Mouse (Mus musculus): ENCODE data around the gene Stk10. TPM values are rescaled to one million over a fixed set of nuclear protein-coding genes. Genes with fewer than 3 reads are reported as not detected.

Stk10 gene
- polyA plus RNA-seq, 2 experiments = 1.9 to 4.9 TPM

- WGBS (ENCODE audit: insufficient replicate concordance) = 48% methylated on average over 5 of the region's 5 CpGs
- TF ChIP-seq EP300 (IDR thresholded peaks at IDR 0.05; ENCODE audit: low read depth) (no peak), CTCF (IDR thresholded peaks at IDR 0.05; ENCODE audit: low read depth) (no peak)
These were observed 49.7 kb downstream of the Stk10 start for GRCm38 (mm10) chr11:32582813-32583212.

GRCm38 (mm10) chr11:32585996-32586395 lies 52.9 kb downstream of the Stk10 start:
- Histone ChIP-seq H3K27ac (no peak overlapping the region), H3K27me3 (ENCODE audit: control insufficient read depth, insufficient read depth, low read length) (no peaks in the 10 kb centered on the region), H3K36me3 (replicated peaks; ENCODE audit: control insufficient read depth, insufficient read depth, low read depth) (no peaks in the 10 kb centered on the region), H3K4me3 (ENCODE audit: insufficient read depth in 1 of 2, low read depth in 2 of 2, low read length in 2 of 2) (no peak overlapping the region), H3K9ac (replicated peaks) (no peak overlapping the region), H3K9me3 (ENCODE audit: control insufficient read depth, low read length) (no peaks in the 10 kb centered on the region), H3K4me1 (replicated peaks; ENCODE audit: control insufficient read depth in 2 of 2, insufficient read depth in 2 of 2, low read length in 1 of 2) (no peaks in the 10 kb centered on the region), H3K4me2 (ENCODE audit: low read depth) (no peak overlapping the region)
- no peak for ATAC-seq (ENCODE audit: insufficient read depth)
- no peak for DNase-seq (ENCODE audit: low read depth in 3 of 3, low spot score in 3 of 3)
- no peak for TF ChIP-seq EP300 (IDR thresholded peaks at IDR 0.05; ENCODE audit: low read depth)
- no peak for TF ChIP-seq CTCF (IDR thresholded peaks at IDR 0.05; ENCODE audit: low read depth)
- WGBS (ENCODE audit: insufficient replicate concordance) = 54% methylated on average over 6 of the region's 6 CpGs

More at GRCm38 (mm10) chr11:32582813-32583212, 49.7 kb downstream of the Stk10 start:
- H3K9me3 ChIP-seq (ENCODE audit: control insufficient read depth, low read length) = no peaks in the 10 kb centered on the region
- no peak overlapping the region for H3K4me2 ChIP-seq (ENCODE audit: low read depth)
- no peak for DNase-seq (ENCODE audit: low read depth in 3 of 3, low spot score in 3 of 3)
- H3K27ac ChIP-seq = no peak overlapping the region
- no peak overlapping the region for H3K9ac ChIP-seq (replicated peaks)
- H3K4me1 ChIP-seq (replicated peaks; ENCODE audit: control insufficient read depth in 2 of 2, insufficient read depth in 2 of 2, low read length in 1 of 2) = no peaks in the 10 kb centered on the region
- no peaks in the 10 kb centered on the region for H3K27me3 ChIP-seq (ENCODE audit: control insufficient read depth, insufficient read depth, low read length)
- no peak for ATAC-seq (ENCODE audit: insufficient read depth)
- H3K4me3 ChIP-seq (ENCODE audit: insufficient read depth in 1 of 2, low read depth in 2 of 2, low read length in 2 of 2) = no peak overlapping the region
- no peaks in the 10 kb centered on the region for H3K36me3 ChIP-seq (replicated peaks; ENCODE audit: control insufficient read depth, insufficient read depth, low read depth)

- Histone ChIP-seq H3K4me2 (ENCODE audit: low read depth) (no peak overlapping the region), H3K9ac (replicated peaks) (no peak overlapping the region), H3K36me3 (replicated peaks; ENCODE audit: control insufficient read depth, insufficient read depth, low read depth) (no peaks in the 10 kb centered on the region), H3K27ac (no peak overlapping the region), H3K4me3 (ENCODE audit: insufficient read depth in 1 of 2, low read depth in 2 of 2, low read length in 2 of 2) (no peak overlapping the region), H3K4me1 (replicated peaks; ENCODE audit: control insufficient read depth in 2 of 2, insufficient read depth in 2 of 2, low read length in 1 of 2) (no peaks in the 10 kb centered on the region), H3K27me3 (ENCODE audit: control insufficient read depth, insufficient read depth, low read length) (no peaks in the 10 kb centered on the region), H3K9me3 (ENCODE audit: control insufficient read depth, low read length) (no peaks in the 10 kb centered on the region)
- 55% methylated on average over 17 of the region's 17 CpGs for WGBS (ENCODE audit: insufficient replicate concordance)
- no peak for DNase-seq (ENCODE audit: low read depth in 3 of 3, low spot score in 3 of 3)
- TF ChIP-seq CTCF (IDR thresholded peaks at IDR 0.05; ENCODE audit: low read depth) (no peak), EP300 (IDR thresholded peaks at IDR 0.05; ENCODE audit: low read depth) (no peak)
- no peak for ATAC-seq (ENCODE audit: insufficient read depth)
These were observed 54.3 kb downstream of the Stk10 start for GRCm38 (mm10) chr11:32587191-32588089.

- Histone ChIP-seq H3K27ac (no peak overlapping the region), H3K4me1 (replicated peaks; ENCODE audit: control insufficient read depth in 2 of 2, insufficient read depth in 2 of 2, low read length in 1 of 2) (no peaks in the 10 kb centered on the region), H3K9me3 (ENCODE audit: control insufficient read depth, low read length) (no peaks in the 10 kb centered on the region), H3K9ac (replicated peaks) (no peak overlapping the region), H3K4me3 (ENCODE audit: insufficient read depth in 1 of 2, low read depth in 2 of 2, low read length in 2 of 2) (no peak overlapping the region), H3K27me3 (ENCODE audit: control insufficient read depth, insufficient read depth, low read length) (no peaks in the 10 kb centered on the region), H3K36me3 (replicated peaks; ENCODE audit: control insufficient read depth, insufficient read depth, low read depth) (no peaks in the 10 kb centered on the region), H3K4me2 (ENCODE audit: low read depth) (no peak overlapping the region)
- TF ChIP-seq CTCF (IDR thresholded peaks at IDR 0.05; ENCODE audit: low read depth) = peak; percentile 98
- TF ChIP-seq EP300 (IDR thresholded peaks at IDR 0.05; ENCODE audit: low read depth) = no peak
- WGBS (ENCODE audit: insufficient replicate concordance) = 31% methylated on average over 15 of the region's 15 CpGs
- no peak for ATAC-seq (ENCODE audit: insufficient read depth)
- peak in 1 of 3 experiments; percentile 19 for DNase-seq (ENCODE audit: low read depth in 3 of 3, low spot score in 3 of 3)
These were observed 55.2 kb downstream of the Stk10 start for GRCm38 (mm10) chr11:32588090-32588891.

GRCm38 (mm10) chr11:32588892-32589172 lies 55.7 kb downstream of the Stk10 start:
- no peak overlapping the region for H3K4me3 ChIP-seq (ENCODE audit: insufficient read depth in 1 of 2, low read depth in 2 of 2, low read length in 2 of 2)
- WGBS (ENCODE audit: insufficient replicate concordance) = 75% methylated on average over 11 of the region's 11 CpGs
- TF ChIP-seq CTCF (IDR thresholded peaks at IDR 0.05; ENCODE audit: low read depth) = no peak
- no peak overlapping the region for H3K27ac ChIP-seq
- ATAC-seq (ENCODE audit: insufficient read depth) = no peak
- no peaks in the 10 kb centered on the region for H3K9me3 ChIP-seq (ENCODE audit: control insufficient read depth, low read length)
- DNase-seq (ENCODE audit: low read depth in 3 of 3, low spot score in 3 of 3) = no peak
- no peaks in the 10 kb centered on the region for H3K4me1 ChIP-seq (replicated peaks; ENCODE audit: control insufficient read depth in 2 of 2, insufficient read depth in 2 of 2, low read length in 1 of 2)
- no peak overlapping the region for H3K9ac ChIP-seq (replicated peaks)
- H3K36me3 ChIP-seq (replicated peaks; ENCODE audit: control insufficient read depth, insufficient read depth, low read depth) = no peaks in the 10 kb centered on the region
- no peaks in the 10 kb centered on the region for H3K27me3 ChIP-seq (ENCODE audit: control insufficient read depth, insufficient read depth, low read length)
- no peak overlapping the region for H3K4me2 ChIP-seq (ENCODE audit: low read depth)

All from liver, embryonic 14.5 days (tissue).